Mouse (Mus musculus): ENCODE measurements around the gene Tdpoz4.
"Not testable (repeated sequence)": the region's sequence is repeated elsewhere in the genome, so short reads cannot be mapped to it uniquely, and the experiment has no call there.

Gene Tdpoz4

GRCm38 (mm10) chr3:93796098-93796497, at the start of gene Tdpoz4:
TSS of gene Tdpoz4 (plus strand) at chr3:93796398.
- DNase-seq = not testable (repeated sequence)

GRCm38 (mm10) chr3:93754022-93754421, 42.2 kb upstream of the Tdpoz4 start:
- DNase-seq = not testable (repeated sequence)

GRCm38 (mm10) chr3:93772700-93773099, 23.5 kb upstream of the Tdpoz4 start, which contains the start of gene Gm5773:
TSS of gene Gm5773 (plus strand) at chr3:93773000.
- not testable (repeated sequence) for DNase-seq

GRCm38 (mm10) chr3:93813341-93813740, 17.1 kb downstream of the Tdpoz4 start:
- not testable (repeated sequence) for DNase-seq

- not testable (repeated sequence) for DNase-seq
Measured at GRCm38 (mm10) chr3:93825720-93826119, 29.5 kb downstream of the Tdpoz4 start, which contains the start of gene Tdpoz3. TSS of gene Tdpoz3 (plus strand) at chr3:93826020.

Data from embryo, embryonic 11 days (tissue).